Mouse (Mus musculus) ES-Bruce4 (cell line): Measurements from ENCODE around the gene Mtf1. TPM values are rescaled to one million over a fixed set of nuclear protein-coding genes. Genes with fewer than 3 reads are reported as not detected.
A peak's percentile ranks its signal among the peaks of the same experiment; 100 is the strongest.

Source experiments
- H3K27ac ChIP-seq: 2 replicates; pipeline ENCODE4 v1.5.1; 2012; ENCODE audit warnings: low read length, inconsistent platforms; ENCODE audit not compliant: insufficient read depth
- H3K27me3 ChIP-seq: 2 replicates; pipeline ENCODE4 v1.6.1; 2012; ENCODE audit warnings: mild to moderate bottlenecking, low read length, inconsistent platforms; ENCODE audit not compliant: control insufficient read depth, poor library complexity, insufficient read depth, severe bottlenecking
- H3K36me3 ChIP-seq: 2 replicates; pipeline ENCODE4 v1.6.1; 2012; ENCODE audit warnings: inconsistent platforms, mild to moderate bottlenecking, low read length, moderate library complexity; ENCODE audit not compliant: control insufficient read depth, poor library complexity, insufficient read depth, severe bottlenecking
- H3K4me1 ChIP-seq: one replicate; pipeline ENCODE4 v1.8.1; 2011; ENCODE audit warnings: low read length; ENCODE audit not compliant: control insufficient read depth, insufficient read depth
- H3K4me3 ChIP-seq: 2 replicates; pipeline ENCODE4 v1.5.1; 2011; ENCODE audit warnings: low read depth, mild to moderate bottlenecking, low read length
- H3K9ac ChIP-seq: 2 replicates; pipeline ENCODE4 v1.6.1; 2012; ENCODE audit warnings: low read depth, mild to moderate bottlenecking, inconsistent platforms; ENCODE audit not compliant: poor library complexity, severe bottlenecking
- H3K9me3 ChIP-seq: replicated peaks from 2 replicates; pipeline ENCODE4 v1.6.1; 2012; ENCODE audit warnings: mild to moderate bottlenecking, low read length, inconsistent platforms; ENCODE audit not compliant: control insufficient read depth, poor library complexity, insufficient read depth, severe bottlenecking
- CTCF ChIP-seq: IDR thresholded peaks from one replicate; pipeline ENCODE4 v1.8.1; 2011; ENCODE audit warnings: low read depth, low read length
- EP300 ChIP-seq: IDR thresholded peaks from 2 replicates; pipeline ENCODE4 v1.6.1; 2011; ENCODE audit warnings: low read depth, low read length; ENCODE audit not compliant: insufficient read depth
- POLR2A ChIP-seq: IDR thresholded peaks from one replicate; pipeline ENCODE4 v1.8.1; 2011; ENCODE audit warnings: low read length; ENCODE audit not compliant: insufficient read depth
- polyA plus RNA-seq: library from polyadenylated mRNA; stranded (reverse); fragments of >200 nt; gene quantifications from 2 replicates; pipeline ENCODE4 v1.2.4, GENCODE M21; 2011; ENCODE audit warnings: low read depth; ENCODE audit not compliant: missing spikeins, insufficient read depth, insufficient read length

Gene Mtf1
- 15.8 and 16.4 TPM in 2 replicates for polyA plus RNA-seq

GRCm38 (mm10) chr4:124801552-124802308, at the start of gene Mtf1:
Mtf1 (plus strand) TSS chr4:124802104.
- TF ChIP-seq CTCF (peak; percentile 65), EP300 (no peak), POLR2A (no peak)
- Histone ChIP-seq H3K36me3 (peaks cover 16% of the 10 kb centered on the region), H3K4me1 (no peaks in the 10 kb centered on the region), H3K27me3 (no peaks in the 10 kb centered on the region), H3K4me3 (peak within 1 kb of the TSS; percentile 92), H3K9me3 (no peaks in the 10 kb centered on the region), H3K27ac (peak within 1 kb of the TSS; percentile 69), H3K9ac (peak within 1 kb of the TSS; percentile 75)

GRCm38 (mm10) chr4:124752281-124753199, 49.4 kb upstream of the Mtf1 start:
- Histone ChIP-seq H3K4me3 (peak overlapping the region; percentile 56), H3K4me1 (no peaks in the 10 kb centered on the region), H3K9ac (peak overlapping the region; percentile 22), H3K36me3 (no peaks in the 10 kb centered on the region), H3K9me3 (no peaks in the 10 kb centered on the region), H3K27me3 (no peaks in the 10 kb centered on the region), H3K27ac (no peak overlapping the region)
- TF ChIP-seq EP300, result no peak
- no peak for TF ChIP-seq CTCF
- no peak for TF ChIP-seq POLR2A

- Histone ChIP-seq H3K9me3 (no peaks in the 10 kb centered on the region), H3K9ac (no peak overlapping the region), H3K4me1 (no peaks in the 10 kb centered on the region), H3K27ac (no peak overlapping the region), H3K4me3 (no peak overlapping the region), H3K36me3 (no peaks in the 10 kb centered on the region), H3K27me3 (no peaks in the 10 kb centered on the region)
- TF ChIP-seq EP300 (no peak), CTCF (no peak), POLR2A (no peak)
These were observed 46.4 kb upstream of the Mtf1 start for GRCm38 (mm10) chr4:124755526-124755925.

- no peaks in the 10 kb centered on the region for H3K9me3 ChIP-seq
- no peaks in the 10 kb centered on the region for H3K4me1 ChIP-seq
- TF ChIP-seq CTCF, result no peak
- H3K36me3 ChIP-seq, result no peaks in the 10 kb centered on the region
- H3K27me3 ChIP-seq, result no peaks in the 10 kb centered on the region
- no peak overlapping the region for H3K9ac ChIP-seq
- H3K27ac ChIP-seq, result no peak overlapping the region
- no peak overlapping the region for H3K4me3 ChIP-seq
These were observed 42.5 kb upstream of the Mtf1 start for GRCm38 (mm10) chr4:124759305-124759811.

- Histone ChIP-seq H3K27ac (no peak overlapping the region), H3K4me1 (no peaks in the 10 kb centered on the region), H3K27me3 (no peaks in the 10 kb centered on the region), H3K4me3 (no peak overlapping the region), H3K9ac (no peak overlapping the region), H3K36me3 (no peaks in the 10 kb centered on the region), H3K9me3 (no peaks in the 10 kb centered on the region)
- TF ChIP-seq POLR2A (no peak), EP300 (no peak), CTCF (no peak)
These were observed 40.7 kb upstream of the Mtf1 start for GRCm38 (mm10) chr4:124761201-124761600.
